Mouse (Mus musculus): ENCODE data around the gene Pigx. TPM values are rescaled to one million over a fixed set of nuclear protein-coding genes. Genes with fewer than 3 reads are reported as not detected.

The Pigx gene
- 27.8 and 31.5 TPM in 2 replicates for polyA plus RNA-seq (2015; fragmentation: Nextera tagmentation; extraction: Ambion mirVana)

DNA sequence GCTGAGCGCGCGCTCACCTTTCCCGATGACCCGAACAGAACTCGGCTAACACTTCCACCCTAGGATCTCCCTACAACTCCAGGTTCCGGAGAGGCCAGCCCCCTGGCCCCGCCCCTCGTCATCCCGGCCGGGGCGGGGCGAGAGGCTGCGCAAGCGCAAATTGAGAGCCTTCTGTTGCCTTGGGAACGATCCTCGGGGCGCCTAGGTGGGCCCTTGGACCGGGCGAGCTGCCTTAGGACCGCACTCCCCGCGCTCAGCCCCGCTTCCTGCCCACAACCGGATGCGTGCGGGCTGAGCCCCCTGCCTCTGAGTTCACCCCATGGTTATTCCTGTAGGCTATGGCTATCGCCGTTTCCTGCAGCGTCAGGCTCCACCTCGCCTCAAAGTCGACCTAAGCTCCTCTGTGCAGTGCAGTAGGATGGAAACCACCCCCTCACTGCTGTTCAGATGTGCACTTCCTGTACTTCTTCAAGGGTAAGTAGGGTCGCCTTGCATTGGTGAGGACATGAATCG is at the start of gene Pigx, which contains the start of gene Cep19:
Pigx (minus strand) TSS at position 103 of the 513 bp plus-strand sequence.
Cep19 (plus strand) TSS at position 163 of the 513 bp plus-strand sequence.
- H3K27me3 ChIP-seq, result no peaks in the 10 kb centered on the region
- H3K36me3 ChIP-seq (replicated peaks), result 0 out of 2 replicates have a peak, but pooled peaks cover 4% of the 10 kb centered on the region
- no peaks in the 10 kb centered on the region for H3K9me3 ChIP-seq (replicated peaks)
- ATAC-seq (ENCODE audit: insufficient read depth), result peak; percentile 96
- peaks cover 22% of the 10 kb centered on the region for H3K4me1 ChIP-seq (replicated peaks)
- peak within 1 kb of the TSS; percentile 93 for H3K4me3 ChIP-seq (replicated peaks)
- WGBS (ENCODE audit: insufficient replicate concordance), result under 1% methylated on average over 34 of the region's 34 CpGs
- peak within 1 kb of the TSS; percentile 89 for H3K9ac ChIP-seq
- H3K4me2 ChIP-seq, result peak within 1 kb of the TSS; percentile 98
- H3K27ac ChIP-seq (replicated peaks), result peak within 1 kb of the TSS; percentile 85

DNA sequence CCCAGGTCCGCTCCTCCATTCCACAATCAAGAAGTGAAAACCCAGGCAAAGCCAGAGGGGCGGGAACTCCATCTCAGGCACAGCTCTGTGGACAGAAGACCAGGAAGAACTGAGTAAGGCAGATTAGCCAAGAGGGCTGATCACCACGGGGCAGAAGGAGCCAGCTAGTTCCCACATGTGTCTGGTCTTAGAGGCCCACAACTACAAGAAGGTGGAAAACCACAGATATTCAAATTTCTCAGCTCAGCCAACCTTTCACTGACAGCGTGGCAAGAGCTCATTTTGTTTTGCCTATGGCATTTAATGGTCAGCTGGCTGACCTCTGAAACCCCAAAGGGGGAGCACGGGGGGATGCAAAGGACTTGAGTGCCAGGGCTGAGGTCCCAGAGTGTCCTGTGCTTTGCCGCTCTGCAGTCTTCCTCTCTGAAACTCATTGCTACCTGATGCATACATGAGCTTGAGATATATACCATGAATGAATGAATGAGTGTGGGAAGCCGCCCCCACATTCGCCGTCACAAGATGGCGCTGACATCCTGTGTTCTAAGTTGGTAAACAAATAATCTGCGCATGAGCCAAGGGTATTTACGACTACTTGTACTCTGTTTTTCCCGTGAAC is 48.2 kb upstream of the Pigx start:
- Histone ChIP-seq H3K9me3 (replicated peaks) (0 out of 2 replicates have a peak, but pooled peaks cover 6% of the 10 kb centered on the region), H3K4me3 (replicated peaks) (0 out of 2 replicates have a peak overlapping the region, but pooled peaks have one; percentile 12), H3K4me1 (replicated peaks) (no peaks in the 10 kb centered on the region), H3K27ac (replicated peaks) (no peak overlapping the region), H3K9ac (no peak overlapping the region), H3K27me3 (no peaks in the 10 kb centered on the region), H3K36me3 (replicated peaks) (peaks cover 51% of the 10 kb centered on the region), H3K4me2 (peak overlapping the region; percentile 25)
- no peak for ATAC-seq (ENCODE audit: insufficient read depth)
- 63% methylated on average over 12 of the region's 13 CpGs for WGBS (ENCODE audit: insufficient replicate concordance)

DNA sequence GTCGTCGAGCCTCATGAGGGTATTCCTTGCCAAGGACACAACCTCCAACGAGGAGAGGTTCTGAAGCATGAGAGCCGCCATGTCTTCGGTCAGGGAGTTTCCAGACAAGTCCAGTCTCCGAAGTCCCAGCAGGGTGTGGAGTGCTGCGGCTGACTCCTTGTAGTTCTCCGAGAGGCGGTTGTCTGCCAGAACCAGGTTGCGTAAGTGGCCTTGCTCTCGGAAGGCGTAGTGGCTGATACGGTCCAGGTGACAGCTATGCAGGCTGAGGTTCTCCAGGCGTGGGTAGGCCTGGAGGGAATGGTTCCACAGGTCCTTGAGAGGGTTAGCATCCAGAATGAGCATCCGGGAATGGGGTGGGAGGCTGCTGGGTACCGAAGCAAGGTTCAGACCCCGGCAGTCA is 45.1 kb upstream of the Pigx start:
- H3K4me3 ChIP-seq (replicated peaks), result no peak overlapping the region
- H3K27ac ChIP-seq (replicated peaks), result no peak overlapping the region
- peaks cover 62% of the 10 kb centered on the region for H3K36me3 ChIP-seq (replicated peaks)
- no peak overlapping the region for H3K4me2 ChIP-seq
- H3K9ac ChIP-seq, result no peak overlapping the region
- WGBS (ENCODE audit: insufficient replicate concordance), result 84% methylated on average over 17 of the region's 17 CpGs
- 0 out of 2 replicates have a peak, but pooled peaks cover 6% of the 10 kb centered on the region for H3K9me3 ChIP-seq (replicated peaks)
- ATAC-seq (ENCODE audit: insufficient read depth), result no peak
- H3K27me3 ChIP-seq, result no peaks in the 10 kb centered on the region
- H3K4me1 ChIP-seq (replicated peaks), result no peaks in the 10 kb centered on the region

DNA sequence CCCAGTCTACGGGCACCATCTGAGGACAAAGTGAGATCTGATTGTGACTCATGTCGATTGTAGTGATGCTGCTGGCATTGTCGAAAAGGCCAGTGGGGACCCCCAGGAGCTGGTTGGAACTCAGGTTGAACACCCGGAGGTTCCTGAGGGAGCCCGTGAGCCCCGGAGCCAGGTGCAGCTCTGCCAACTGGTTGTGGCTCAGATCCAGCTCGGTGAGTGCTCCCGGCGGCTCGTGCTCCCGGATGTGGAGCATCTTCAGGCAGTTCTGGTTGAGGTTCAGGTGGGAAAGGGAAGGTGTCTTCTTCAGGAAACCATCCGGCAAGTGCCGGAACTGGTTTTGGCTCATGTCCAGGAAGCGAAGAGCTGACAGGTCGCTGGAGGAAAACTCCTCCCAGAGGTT is 44.2 kb upstream of the Pigx start:
- WGBS (ENCODE audit: insufficient replicate concordance), result 86% methylated on average over 15 of the region's 15 CpGs
- ATAC-seq (ENCODE audit: insufficient read depth), result no peak

DNA sequence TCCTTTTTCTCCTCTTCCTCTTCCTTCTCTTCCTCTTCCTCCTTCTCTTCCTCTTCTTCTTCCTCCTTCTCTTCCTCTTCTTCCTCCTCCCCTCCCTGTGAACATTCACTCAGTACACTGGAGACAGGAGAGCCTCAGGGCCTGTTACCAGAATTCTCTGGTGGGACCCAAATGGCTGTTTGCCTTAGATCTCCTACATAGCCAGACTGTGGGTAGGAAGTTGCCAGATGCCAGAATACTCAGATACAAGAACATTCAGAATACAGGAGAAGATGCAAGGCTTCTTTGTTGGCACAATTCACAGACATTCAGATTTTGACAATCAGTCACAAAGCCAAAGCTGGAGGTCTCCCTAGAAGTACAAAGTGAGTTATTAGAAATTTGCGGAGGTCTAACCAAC is 39.4 kb upstream of the Pigx start:
- Histone ChIP-seq H3K4me2 (no peak overlapping the region), H3K4me1 (replicated peaks) (no peaks in the 10 kb centered on the region), H3K27ac (replicated peaks) (no peak overlapping the region), H3K27me3 (no peaks in the 10 kb centered on the region), H3K4me3 (replicated peaks) (no peak overlapping the region), H3K9me3 (replicated peaks) (0 out of 2 replicates have a peak, but pooled peaks cover 6% of the 10 kb centered on the region), H3K9ac (no peak overlapping the region), H3K36me3 (replicated peaks) (peaks cover 24% of the 10 kb centered on the region)
- WGBS (ENCODE audit: insufficient replicate concordance), result 83% methylated on average over 1 of the region's 1 CpGs
- ATAC-seq (ENCODE audit: insufficient read depth), result no peak

More for the DNA sequence above, 44.2 kb upstream of the Pigx start:
- Histone ChIP-seq H3K9me3 (replicated peaks) (0 out of 2 replicates have a peak, but pooled peaks cover 6% of the 10 kb centered on the region), H3K27ac (replicated peaks) (no peak overlapping the region), H3K4me2 (no peak overlapping the region), H3K4me1 (replicated peaks) (no peaks in the 10 kb centered on the region), H3K9ac (no peak overlapping the region), H3K36me3 (replicated peaks) (peaks cover 62% of the 10 kb centered on the region), H3K27me3 (no peaks in the 10 kb centered on the region), H3K4me3 (replicated peaks) (no peak overlapping the region)

DNA sequence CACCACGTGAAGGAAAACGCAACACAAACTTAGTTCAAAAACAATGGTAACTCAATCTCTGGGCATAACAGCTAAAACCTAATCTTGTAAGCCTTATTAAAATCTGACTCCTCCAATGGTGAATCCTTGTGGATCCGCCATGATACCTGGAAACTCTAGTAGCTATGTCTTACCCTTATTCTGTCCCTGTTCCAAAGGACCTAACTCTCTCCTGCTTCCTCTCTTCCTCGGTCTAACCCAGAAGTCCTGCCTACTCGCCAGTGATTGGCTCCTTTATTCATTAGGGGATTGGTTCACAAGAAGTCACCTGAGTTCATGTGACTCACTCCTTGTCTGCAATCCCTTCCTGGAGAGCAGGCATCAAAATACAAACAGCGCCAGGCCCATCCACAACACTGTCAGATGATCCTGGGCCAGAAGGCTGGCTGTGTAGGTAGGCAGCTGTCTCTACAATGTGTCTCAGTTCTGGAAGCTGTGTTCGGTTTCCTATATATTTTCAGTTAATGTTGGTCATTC is 36.4 kb upstream of the Pigx start:
- no peak overlapping the region for H3K9ac ChIP-seq
- peaks cover 5% of the 10 kb centered on the region for H3K4me1 ChIP-seq (replicated peaks)
- no peaks in the 10 kb centered on the region for H3K9me3 ChIP-seq (replicated peaks)
- no peak overlapping the region for H3K4me3 ChIP-seq (replicated peaks)
- H3K27ac ChIP-seq (replicated peaks), result no peak overlapping the region
- ATAC-seq (ENCODE audit: insufficient read depth), result no peak
- H3K27me3 ChIP-seq, result no peaks in the 10 kb centered on the region
- H3K4me2 ChIP-seq, result no peak overlapping the region
- WGBS (ENCODE audit: insufficient replicate concordance), result 64% methylated on average over 7 of the region's 7 CpGs
- H3K36me3 ChIP-seq (replicated peaks), result no peaks in the 10 kb centered on the region

DNA sequence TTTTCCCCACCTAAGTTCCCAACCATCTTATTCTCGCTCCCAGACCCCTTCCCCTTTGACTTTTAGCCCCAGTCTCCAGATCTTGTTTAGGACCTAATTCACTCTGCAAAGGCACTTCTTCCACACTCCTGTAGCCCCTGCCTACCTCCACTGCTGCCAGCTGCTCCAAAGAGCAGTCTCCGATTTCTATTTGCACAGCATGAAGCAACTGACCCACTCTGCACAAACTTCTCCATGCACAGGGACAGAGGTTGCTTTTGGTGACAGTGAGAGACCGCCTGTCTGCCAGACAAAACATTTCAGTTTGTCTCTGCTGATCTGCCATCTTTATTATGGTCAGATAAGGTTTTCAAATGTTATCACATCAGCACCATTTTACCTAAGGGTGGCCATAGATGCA is 33.6 kb upstream of the Pigx start:
- no peak overlapping the region for H3K27ac ChIP-seq (replicated peaks)

DNA sequence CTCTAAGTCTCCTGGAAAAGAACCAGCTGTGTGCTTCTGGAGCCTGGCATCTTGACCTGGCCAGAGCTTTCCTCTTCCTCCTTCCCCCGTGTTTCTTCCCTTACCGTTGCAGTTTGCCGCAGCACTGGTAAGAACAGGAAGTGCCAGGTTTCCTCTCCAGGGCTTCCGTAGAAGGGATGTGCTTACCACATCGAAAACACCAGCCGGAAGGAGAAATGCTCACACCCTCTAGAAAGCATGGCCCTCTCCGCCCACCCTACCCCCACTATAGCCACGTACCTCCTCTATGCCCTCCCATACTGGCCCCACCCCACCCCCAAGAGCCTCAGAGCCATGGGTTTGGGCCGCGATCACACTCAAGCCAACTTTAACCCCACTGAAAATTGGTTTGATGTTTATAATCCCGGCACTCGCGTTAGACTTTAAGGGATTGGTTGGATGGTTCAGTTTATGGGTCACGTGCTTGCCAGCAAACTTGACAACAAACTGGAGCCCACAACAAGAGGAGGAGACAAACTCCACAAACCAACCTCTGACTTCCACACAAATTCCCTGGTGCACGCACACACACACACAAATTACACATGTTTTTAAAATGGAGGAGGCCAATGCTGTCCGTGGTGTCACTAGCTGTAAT is 30.8 kb upstream of the Pigx start:
- Histone ChIP-seq H3K27me3 (no peaks in the 10 kb centered on the region), H3K4me2 (peak overlapping the region; percentile 70), H3K4me3 (replicated peaks) (peak overlapping the region; percentile 50), H3K36me3 (replicated peaks) (no peaks in the 10 kb centered on the region), H3K27ac (replicated peaks) (peak overlapping the region; percentile 39), H3K9ac (peak overlapping the region; percentile 30), H3K4me1 (replicated peaks) (peaks cover 24% of the 10 kb centered on the region), H3K9me3 (replicated peaks) (no peaks in the 10 kb centered on the region)
- WGBS (ENCODE audit: insufficient replicate concordance), result 15% methylated on average over 16 of the region's 16 CpGs
- peak; percentile 82 for ATAC-seq (ENCODE audit: insufficient read depth)

More for the DNA sequence above, 33.6 kb upstream of the Pigx start:
- Histone ChIP-seq H3K9ac (no peak overlapping the region), H3K4me2 (no peak overlapping the region), H3K36me3 (replicated peaks) (no peaks in the 10 kb centered on the region), H3K9me3 (replicated peaks) (no peaks in the 10 kb centered on the region), H3K4me1 (replicated peaks) (peaks cover 24% of the 10 kb centered on the region), H3K27me3 (no peaks in the 10 kb centered on the region), H3K4me3 (replicated peaks) (no peak overlapping the region)
- 67% methylated on average over 3 of the region's 3 CpGs for WGBS (ENCODE audit: insufficient replicate concordance)
- ATAC-seq (ENCODE audit: insufficient read depth), result peak; percentile 53; the same call in 1 of the 2 replicates

DNA sequence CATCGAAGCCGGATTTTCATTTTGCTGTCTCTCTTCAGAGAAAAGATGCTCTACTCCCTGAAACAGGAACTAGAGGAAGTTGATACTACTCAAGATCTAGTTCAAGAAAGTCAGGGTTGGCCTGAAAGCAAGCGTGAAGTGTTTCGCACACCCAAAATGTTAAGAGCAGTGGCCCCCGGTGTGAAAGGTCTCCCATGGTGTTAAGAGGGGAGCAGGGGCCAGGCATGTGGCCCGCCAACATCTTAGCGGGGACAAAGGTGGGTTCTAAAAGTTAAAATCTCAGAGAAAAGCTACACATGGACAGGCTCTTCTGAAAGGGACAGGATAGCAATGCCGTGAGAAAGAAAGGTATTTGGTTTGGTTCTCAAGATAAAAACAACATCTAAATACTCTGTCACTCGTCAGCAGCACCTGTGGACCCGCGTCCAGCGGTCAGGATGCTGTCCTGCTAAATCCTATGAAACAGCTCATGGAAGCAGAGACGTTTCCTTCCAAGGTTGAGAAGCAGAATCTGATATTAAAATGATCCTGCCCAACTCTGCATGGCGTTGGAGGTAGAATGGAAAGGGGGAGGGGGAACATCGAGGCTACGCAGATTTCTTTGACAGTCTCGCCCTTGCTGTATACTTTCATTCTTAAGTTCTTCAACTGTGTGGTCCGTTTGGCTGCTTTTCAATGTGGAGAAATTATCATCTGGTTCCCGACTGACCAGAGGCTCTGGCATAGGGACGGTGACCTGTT is 30.1 kb upstream of the Pigx start:
- Histone ChIP-seq H3K9ac (peak overlapping the region; percentile 30), H3K4me1 (replicated peaks) (peaks cover 24% of the 10 kb centered on the region), H3K4me2 (peak overlapping the region; percentile 70), H3K9me3 (replicated peaks) (no peaks in the 10 kb centered on the region), H3K27me3 (no peaks in the 10 kb centered on the region), H3K4me3 (replicated peaks) (peak overlapping the region; percentile 50), H3K27ac (replicated peaks) (peak overlapping the region; percentile 39), H3K36me3 (replicated peaks) (no peaks in the 10 kb centered on the region)
- 38% methylated on average over 20 of the region's 20 CpGs for WGBS (ENCODE audit: insufficient replicate concordance)
- ATAC-seq (ENCODE audit: insufficient read depth), result 0 out of 2 replicates have a peak, but pooled peaks have one; percentile 4

DNA sequence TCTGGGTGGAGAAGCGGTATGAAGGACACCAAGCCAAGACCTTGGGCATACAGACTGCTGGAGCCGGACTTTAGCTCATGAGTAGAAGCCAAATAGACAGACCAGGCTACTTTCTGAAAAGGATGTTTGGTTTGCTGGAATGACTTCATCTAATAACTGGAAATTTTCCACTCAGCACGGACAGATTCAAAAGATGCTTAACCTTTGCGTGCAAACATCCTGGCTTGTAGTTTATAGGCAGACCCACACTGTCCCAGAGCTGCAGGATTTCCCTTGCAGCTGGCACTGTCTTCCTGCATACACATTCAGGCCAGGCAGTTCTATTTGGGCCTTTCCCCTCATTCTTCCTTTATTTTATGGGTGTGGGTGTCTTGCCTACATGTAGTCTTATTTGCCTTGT is 27.5 kb upstream of the Pigx start:
- WGBS (ENCODE audit: insufficient replicate concordance), result 60% methylated on average over 4 of the region's 4 CpGs
- Histone ChIP-seq H3K27ac (replicated peaks) (no peak overlapping the region), H3K4me3 (replicated peaks) (no peak overlapping the region), H3K9me3 (replicated peaks) (no peaks in the 10 kb centered on the region), H3K4me2 (no peak overlapping the region), H3K36me3 (replicated peaks) (no peaks in the 10 kb centered on the region), H3K4me1 (replicated peaks) (peaks cover 24% of the 10 kb centered on the region), H3K9ac (no peak overlapping the region), H3K27me3 (no peaks in the 10 kb centered on the region)
- no peak for ATAC-seq (ENCODE audit: insufficient read depth)

Data from liver, embryonic 15.5 days (tissue).